Mouse (Mus musculus) adrenal gland, postnatal 14 days (tissue): Measurements from ENCODE around the gene Myh7. TPM values are rescaled to one million over a fixed set of nuclear protein-coding genes. Genes with fewer than 3 reads are reported as not detected.
"Not testable (repeated sequence)": the region's sequence is repeated elsewhere in the genome, so short reads cannot be mapped to it uniquely, and the experiment has no call there.

Source experiments
- DNase-seq: peaks from one replicate; pipeline ENCODE4 v3.0.0; 2021; ENCODE audit warnings: mixed read lengths
- long read RNA-seq, 2 experiments: library from polyadenylated mRNA; stranded (forward); transcript quantifications; one replicate each; pipeline ENCODE4 v2.0.0; 2021
- total RNA-seq: library from RNA; stranded (reverse); gene quantifications from 2 replicates; pipeline ENCODE4 v1.2.3, GENCODE M21; 2021

The Myh7 gene
- 0.11 TPM in 1 of 2 replicates, not detected in the other for total RNA-seq
- long read RNA-seq, experiment 1, result 0 reads
- long read RNA-seq, experiment 2, result 0 reads

DNA sequence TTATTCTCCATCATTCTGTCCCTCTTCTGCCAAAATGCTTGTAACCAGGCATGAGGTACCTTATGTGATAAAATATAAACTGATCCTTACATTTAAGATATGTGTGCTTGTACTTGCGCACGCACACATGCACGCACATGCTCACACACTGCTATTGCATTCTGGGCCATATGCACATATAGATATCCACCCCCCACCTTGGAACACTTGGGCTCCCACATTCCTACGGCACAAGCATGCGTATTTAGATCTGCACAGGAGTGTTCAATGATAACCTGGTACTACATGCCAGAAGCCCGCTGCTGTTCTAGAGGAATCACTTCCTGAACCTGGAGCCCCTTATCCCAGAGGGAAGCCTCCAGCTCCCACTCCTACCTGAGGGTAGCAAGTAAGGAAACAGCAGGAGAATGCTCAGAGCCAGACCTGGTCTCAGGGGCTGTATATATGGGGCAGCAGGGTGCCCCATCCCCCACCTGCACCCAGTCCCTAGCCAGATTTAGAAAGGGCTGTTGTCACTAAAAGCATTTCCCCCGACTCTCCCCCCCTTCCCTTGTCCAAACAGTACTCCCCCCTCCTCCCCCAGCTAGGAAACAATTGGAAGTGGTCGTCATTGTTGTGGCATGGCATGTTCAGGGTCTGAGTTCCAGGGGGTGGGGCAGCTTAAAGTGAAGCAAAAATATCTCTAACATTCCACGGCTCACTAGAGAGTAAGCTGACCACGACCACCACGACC, at the start of gene Myh7:
Myh7 (minus strand) TSS at position 491 of the 733 bp plus-strand sequence.
- DNase-seq, result no peak

DNA sequence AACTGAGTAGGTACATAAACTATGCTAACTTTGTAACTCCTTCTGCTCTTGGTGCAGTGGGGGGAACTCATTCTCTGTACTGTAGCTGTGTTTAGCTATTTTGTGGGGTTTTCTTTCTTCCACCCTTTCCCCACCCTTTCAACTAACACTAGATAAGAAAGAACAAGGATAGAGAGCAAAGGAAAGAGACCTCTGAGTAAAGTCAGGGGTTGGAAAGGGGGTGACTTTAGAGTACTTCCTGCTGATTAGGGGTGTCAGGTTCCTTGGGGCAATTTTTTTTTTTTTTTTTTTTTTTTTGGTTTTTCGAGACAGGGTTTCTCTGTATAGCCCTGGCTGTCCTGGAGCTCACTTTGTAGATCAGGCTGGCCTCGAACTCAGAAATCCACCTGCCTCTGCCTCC, 49.3 kb upstream of the Myh7 start:
- not testable (repeated sequence) for DNase-seq

DNA sequence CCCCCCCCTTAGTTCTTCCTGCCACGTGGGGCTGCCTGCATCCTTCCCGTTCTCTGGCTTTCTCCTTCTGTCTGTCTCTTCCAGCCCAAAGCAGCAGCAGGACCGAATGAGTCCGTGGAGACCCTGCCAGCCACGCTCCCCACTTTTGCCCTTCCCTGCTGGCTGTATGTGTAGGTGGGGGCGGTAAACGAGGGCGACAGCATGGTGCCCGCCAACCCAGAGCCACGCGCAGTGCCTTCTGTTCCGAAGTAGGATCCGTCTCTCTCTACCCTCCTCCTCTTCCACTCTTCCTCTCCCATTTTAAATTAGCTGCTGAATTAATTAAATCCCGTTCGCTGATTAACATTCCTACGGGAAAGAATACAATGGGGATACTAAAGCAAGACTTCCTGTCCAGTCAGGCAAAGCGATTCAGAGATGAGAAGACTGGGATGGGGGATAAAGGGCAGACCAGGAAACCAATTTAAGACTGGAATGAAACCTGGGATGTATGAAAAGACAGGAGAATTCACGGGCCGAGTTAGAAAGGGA, 38.3 kb upstream of the Myh7 start:
- no peak for DNase-seq

DNA sequence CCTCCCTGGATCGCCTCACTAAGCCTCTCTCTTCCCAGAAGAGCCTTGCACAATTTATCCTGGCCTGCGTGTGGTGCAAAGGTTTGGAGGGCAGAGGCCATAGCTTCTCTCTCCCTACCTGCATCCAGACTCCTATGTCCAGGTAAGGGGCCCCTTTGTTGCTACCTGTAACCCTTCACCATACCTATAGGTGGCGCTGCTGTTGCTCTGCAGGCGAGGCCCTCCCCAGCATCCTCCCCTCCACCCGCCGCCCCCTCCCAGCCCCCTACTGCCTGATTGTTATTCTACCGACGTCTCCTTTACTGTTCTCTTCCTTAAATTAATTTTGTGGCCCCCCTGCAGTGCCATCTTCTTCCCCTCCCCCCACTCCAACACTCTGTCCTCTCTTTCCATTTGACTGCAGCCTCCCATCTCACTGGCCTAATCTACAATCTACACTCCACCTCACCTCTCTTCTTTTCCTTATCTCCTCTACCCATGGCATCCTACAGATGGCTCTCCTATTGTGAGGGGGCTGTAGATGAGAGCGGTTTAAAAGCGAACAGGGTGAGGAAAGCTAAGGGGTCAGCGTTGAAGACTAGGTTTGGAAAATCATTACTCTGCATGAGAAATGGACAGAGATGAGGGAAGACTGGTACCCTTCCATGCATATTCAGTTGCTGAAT, 34.7 kb upstream of the Myh7 start:
- DNase-seq, result peak; percentile 32

DNA sequence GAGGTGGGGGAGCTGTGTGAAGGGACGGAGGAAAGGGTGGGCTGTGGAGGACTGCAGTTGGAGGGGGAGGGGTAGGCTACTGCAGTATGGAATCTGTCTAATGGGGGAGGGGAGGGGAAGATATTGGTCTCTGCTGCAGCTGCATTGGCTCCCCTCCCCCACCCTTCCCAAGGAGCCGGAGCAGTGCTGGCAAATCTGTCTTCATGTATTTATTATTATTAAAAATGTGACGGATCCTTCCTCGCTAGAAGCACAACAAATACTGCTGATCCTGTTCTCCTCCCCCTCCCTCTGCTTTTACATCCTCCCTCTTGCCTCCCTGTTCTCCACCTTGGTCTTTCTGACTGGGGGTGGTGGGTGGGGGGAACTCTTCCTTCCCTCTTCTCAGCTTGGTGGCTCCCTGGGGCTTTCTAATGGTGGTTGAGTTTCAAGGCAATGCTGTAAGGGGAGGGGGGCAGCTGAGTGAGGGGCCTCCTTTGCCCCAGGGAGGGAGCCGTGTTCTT, 34.0 kb upstream of the Myh7 start:
- DNase-seq, result no peak

DNA sequence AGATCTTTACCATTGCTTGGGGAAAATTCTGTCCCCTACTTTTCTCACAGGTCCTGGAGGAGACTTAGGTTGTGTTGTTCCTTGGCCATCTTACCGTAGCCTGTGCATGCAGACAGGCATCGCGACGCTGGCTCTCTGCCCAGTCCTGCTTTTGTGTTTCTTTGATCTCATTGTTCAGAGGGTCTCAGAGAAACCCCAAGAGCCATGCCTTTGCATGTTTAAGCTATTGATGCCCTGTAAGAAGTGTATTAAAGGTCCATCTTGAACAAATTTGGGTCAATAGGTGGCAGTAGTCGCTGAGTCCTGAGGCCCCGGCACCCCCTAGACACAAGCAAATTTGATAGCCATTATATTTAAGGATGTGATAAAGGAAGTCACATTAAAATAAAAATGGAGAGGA, 33.2 kb upstream of the Myh7 start:
- no peak for DNase-seq

DNA sequence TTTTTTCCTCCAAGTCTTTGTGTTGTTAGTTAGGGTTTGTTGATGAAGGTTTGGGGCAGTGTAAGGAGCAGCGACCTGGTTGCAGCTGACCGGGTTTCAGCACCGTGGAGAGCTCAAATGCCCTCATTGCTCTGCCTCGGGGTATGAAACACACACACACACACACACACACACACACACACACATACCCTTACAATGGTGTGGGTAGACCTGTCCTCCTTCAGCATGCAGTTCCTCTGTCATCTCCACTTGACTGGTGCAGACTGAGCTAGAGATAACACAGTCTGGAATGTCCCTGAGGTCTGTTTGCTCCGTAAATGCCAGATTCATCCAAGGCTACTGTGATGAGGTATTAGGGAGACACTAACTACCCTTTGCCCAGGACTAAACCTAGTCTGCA, 32.8 kb upstream of the Myh7 start:
- DNase-seq, result peak; percentile 72

DNA sequence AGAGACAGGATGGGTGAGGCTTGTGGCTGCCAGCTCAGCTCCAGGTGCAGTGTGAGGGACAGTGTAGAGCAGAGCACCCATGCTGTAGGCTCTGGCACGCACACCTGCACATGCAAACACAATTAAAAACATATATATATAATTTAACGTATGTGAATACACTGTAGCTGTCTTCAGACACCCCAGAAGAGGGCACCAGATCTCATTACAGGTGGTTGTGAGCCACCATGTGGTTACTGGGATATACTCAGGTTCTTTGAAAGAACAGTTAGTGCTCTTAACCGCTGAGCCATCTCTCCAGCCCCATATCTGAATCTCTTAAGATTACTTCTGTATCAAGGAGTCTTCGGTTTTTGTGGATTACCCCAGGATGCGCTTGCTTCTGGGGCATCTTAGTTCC, 31.1 kb upstream of the Myh7 start:
- no peak for DNase-seq

DNA sequence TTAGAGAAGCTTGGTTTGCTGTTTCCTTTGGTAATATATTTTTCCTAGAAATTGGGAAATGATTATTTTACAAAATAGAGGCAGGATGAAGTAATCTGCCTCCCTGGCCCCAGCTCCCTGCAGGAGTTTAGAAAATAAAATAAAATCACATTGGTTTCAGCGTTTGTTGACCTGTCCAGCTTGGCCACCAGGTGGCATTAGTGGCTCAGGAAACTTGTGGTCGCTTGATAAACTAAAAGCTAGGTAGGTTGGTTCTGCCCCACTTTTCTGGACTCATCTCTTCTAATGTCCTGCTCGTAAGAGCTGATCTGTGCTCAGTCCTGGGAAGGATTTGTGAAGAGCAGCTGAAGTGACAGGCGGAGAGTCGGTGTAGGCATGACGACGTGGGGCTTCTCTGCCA, 29.8 kb upstream of the Myh7 start:
- DNase-seq, result peak; percentile 79

DNA sequence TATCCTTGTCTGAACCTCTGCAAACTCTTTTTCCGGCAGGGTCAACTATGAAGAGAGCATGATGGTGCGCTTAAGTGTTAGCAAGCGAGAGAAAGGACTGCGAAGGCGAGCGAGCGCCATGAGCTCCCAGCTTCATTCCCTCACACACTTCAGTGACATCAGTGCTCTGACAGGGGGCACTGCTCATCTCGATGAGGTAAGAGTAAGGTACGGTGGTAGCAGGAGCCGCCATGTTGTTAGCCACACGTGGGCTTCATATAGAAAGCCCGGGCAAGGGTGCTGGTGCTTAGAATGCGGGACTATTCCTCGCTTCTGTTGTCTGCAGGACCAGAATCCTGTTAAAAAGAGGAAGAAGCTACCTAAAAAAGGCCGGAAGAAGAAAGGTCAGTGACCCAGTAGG, 28.6 kb upstream of the Myh7 start:
- DNase-seq, result no peak

DNA sequence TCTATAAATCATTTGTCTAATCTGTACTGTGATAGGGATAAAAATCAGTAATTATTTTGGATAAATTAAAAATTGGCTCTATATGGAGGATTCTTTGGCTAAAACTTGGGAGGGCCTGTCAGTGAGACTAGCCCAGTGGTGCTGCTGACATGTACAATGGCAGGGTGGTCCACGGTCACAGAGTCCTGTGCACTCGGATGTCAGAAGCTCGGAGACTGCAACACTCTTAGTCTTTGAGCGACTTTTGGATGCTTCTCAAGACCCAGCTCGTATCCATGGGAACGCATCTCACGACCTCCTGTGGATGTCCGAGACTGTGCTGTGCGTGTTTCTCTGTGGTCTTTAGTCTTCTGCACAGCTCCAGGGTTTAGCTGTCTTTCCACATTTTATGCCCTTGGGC, 26.0 kb upstream of the Myh7 start:
- DNase-seq, result no peak

DNA sequence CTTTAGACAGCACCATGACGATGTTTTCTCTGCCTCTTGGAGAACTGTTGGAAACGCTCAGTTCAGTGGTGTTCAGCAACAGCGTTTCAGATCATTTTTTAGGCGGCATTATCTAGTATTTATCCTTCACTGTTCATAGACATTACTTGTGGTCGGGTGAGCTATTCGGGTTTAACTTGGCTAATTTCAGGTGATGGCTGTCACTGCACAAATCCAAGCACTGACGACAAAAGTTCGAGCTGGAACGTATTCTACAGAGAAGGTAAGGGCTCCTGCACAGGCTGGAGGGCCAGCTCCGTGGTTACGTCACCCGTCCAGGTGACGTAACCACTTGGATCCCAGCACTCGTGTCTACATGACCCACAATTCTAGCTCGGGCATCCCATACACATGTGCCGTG, 22.4 kb upstream of the Myh7 start:
- no peak for DNase-seq

DNA sequence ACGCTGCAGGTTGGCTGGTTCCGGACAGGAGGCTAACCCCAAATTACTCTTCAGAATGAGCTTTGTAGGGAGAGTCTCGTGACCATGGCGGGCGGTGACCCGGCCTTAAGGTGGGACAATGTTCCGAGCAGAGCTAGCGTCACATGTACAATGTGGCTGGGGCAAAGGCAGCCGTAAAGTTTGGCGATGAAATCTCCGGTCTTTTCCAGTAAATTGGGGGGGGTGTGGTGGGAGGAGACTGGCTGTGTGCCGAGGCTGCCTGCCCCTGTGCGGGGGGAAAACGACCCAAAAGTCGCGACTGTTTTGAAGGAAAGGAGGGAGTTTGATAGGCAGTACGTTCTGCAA, 21.3 kb upstream of the Myh7 start:
- peak; percentile 62 for DNase-seq

DNA sequence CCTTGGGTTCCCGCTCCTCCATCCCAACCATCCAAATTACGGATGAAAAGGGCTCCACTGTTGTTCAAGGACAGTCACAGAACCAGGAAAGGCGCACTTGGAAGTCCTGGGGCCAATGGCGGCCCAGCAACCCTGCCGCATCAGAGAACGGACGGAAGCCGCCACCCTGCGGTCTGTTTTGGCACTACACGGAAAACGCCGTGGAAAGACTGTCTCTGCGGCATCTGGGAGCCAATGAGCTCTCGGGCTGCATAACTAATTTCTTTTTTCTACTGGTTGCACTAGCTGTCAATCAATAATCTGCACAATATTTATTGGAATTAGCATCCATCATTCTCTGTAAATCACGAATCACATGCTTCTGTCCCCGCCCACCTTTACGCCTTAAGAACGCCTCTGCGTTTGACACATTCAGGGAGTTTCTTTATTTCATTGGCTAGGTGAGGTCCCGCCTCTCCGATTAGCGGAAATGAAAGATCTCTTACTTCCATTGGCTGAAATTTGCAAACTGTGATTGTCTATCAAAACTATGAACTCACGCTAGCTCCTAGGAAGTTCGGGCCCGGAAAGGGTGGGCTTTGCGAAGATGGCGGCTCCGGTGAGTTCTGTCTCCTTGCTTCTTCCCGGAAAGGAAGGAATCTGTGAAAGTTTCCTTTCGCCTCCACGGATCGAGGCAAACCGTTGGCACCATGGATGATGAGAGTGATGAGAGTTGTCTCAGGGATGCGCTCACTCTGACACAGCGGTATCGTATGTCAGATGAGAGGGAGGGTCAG, 20.8 kb upstream of the Myh7 start, which contains the start of gene Ngdn:
Ngdn (plus strand) TSS at position 464 of the 776 bp plus-strand sequence.
- DNase-seq, result peak; percentile 97

DNA sequence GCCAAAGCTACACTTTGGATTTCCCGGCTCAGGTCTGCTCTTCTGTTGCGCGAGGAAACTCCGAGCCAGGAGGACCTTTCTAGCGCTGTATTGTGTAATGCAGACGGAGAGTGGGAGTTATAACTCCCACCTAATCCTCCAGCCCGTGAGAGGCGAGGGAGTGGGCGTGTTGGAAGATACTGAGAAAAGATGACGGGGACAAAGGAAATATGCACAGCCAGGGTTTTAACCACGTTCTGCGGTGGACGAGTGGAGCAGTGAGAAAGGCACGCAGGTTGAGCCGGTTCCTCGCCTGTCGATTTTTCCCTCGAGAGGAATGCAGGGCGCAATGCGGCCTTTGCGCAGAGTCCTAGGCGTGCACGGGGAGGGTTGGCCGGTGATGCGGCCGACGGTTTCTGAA, 20.2 kb upstream of the Myh7 start:
- no peak for DNase-seq

DNA sequence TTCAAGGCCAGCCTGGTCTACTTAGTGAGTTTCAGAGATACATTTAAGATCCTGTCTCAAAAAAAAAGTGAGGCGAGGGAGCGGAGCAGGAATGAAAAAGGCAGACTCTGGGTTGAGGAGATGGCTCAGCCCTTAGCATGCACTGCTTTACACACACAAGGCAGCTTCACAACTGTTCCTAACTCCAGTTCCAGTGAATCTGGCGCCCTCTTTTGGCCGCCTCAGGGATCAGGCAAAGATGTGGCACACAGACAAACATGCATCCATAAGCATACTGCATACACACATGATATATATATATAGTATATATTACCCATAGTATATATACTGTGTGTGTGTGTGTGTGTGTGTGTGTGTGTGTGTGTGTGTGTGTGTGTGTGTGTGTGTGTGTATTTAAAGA, 16.7 kb upstream of the Myh7 start:
- DNase-seq, result peak; percentile 41

DNA sequence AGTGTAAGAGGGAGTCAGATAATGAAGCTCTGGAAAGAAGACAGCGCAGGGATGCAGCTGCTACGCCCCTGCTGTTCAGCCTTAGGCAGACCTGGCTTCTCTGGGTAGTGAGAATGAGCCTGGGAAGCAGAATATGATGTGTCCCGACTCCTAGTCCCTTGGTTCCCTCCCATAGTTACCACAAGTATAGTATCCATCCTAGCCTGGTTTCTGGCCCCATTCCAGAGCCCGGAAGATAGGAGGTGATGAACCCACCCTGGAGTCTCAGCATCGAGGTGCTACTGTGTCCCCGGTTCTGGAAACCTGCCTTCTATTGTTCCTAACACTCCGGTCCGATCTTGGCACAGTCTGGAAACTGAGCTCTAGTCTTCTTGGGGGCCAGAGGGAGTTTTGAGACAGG, 14.0 kb upstream of the Myh7 start:
- no peak for DNase-seq

DNA sequence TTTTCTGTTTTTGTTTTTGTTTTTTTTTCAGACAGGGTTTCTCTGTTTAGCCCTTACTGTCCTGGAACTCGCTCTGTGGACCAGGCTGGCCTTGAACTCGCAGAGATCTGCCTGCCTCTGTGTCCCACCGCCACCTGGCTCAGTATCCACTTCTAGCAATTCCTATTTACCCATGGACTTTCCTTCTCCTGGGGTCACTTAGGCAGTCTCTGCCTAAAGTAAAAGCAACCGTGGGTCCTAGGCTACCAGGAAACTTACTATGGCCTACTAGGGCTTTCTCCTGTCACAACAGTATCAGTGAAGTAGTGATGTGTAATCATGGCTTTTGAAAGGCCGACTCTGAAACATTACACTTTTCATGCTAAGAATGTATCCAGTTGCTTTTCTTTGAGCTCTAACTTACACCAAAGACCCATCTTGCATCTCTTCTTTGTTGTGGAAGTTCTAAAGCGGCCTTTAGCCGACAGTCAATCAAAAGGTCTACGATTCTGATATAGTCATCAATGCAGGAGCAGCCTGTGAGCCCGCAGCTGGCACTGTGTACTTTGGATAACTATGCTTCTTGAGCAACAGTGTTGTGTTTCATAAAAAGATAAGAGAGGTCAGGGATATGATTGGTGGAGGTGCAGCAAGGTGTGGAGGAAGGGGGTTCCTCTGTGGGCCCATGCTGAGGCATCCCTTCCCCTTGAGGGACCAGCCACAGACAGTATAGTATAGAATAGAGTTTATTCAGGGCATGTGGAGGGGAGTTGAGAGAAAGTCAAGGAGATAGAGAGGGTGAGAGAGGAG, 12.9 kb upstream of the Myh7 start:
- no peak for DNase-seq

DNA sequence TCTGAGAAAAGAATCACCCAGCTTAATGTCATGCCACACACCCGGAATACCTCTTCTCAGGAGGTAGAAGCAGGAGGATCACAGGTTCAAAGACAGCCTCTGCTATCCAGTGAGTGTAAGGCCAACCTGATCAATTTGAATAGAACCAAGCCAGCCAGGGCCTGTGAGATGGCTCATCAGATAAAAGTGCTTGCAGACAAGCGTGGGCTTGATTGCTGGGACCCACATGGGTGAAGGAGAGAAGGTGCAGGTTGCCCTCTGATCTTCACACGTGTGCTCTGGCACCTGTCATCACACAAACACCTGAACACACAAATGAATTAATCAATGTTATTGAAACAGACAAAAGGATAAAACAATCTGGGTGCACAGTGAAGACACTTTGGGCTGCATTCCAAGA, 12.1 kb upstream of the Myh7 start:
- DNase-seq, result no peak

DNA sequence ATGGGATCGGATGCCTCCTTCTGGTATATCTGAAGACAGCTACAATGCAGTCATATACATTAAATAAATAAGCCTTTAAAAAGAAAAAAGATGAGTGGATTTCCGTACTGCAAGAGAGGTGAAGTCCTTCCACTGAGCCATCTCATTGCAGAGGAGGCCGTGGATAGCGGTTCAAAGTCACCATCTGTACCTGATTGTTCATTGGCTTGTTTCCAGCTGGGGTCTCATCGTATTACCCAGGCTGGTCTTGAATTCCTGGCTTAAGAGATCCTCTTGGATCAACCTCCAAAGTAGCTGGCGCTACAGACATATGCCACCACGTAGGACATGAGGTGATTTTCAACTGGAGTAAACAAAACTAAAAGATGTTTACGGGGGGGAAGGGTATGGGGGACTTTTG, 11.5 kb upstream of the Myh7 start:
- no peak for DNase-seq

DNA sequence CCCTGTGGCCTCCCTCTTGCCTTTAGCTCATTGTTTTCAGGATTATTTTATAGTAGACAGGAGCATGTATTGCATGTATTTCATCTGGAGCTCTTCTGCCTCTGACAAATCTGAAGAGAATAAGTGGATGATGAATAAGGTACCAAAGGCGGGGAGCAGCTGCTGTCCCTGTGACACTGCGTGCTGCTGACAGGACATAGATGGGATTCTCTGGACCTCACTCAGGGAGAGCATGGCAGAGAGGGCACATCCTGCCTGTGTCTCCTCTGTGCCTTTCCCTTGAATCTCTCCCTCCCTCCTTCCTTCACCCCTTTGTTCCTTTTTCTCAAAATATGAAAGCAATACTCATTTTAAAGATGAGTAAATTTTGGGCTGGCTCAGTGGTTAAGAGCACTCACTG, 11.1 kb upstream of the Myh7 start:
- DNase-seq, result no peak
